Mouse (Mus musculus): ENCODE data around the gene Gm10563.
"Not testable (repeated sequence)": the region's sequence is repeated elsewhere in the genome, so short reads cannot be mapped to it uniquely, and the experiment has no call there.

Gm10563 gene

DNA sequence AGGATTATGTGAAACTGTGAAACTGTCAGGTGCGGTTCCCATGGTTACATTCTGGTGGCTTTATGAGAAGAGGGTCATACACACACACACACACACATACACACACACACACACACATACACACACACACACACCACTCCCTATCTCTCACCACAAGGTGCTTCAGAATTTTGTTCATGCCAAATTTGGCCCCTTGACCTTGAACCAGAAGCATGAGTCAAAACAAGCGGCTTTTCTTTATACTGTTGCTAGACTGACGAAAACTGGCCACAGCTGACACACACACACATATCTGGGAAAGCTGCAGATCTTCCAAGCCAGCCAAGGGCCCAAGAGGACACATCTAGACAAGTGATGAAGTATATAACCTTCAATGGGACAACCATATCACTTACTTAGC, 49.4 kb downstream of the Gm10563 start:
- DNase-seq, result peak; percentile 41 to 62

- peak in 1 of 2 experiments; percentile 25 for DNase-seq
Measured at GRCm38 (mm10) chr4:155593780-155594179, 51.4 kb downstream of the Gm10563 start.

- peak in 1 of 2 experiments; percentile 45 for DNase-seq
Measured at GRCm38 (mm10) chr4:155591012-155591719, 54.0 kb downstream of the Gm10563 start.

DNA sequence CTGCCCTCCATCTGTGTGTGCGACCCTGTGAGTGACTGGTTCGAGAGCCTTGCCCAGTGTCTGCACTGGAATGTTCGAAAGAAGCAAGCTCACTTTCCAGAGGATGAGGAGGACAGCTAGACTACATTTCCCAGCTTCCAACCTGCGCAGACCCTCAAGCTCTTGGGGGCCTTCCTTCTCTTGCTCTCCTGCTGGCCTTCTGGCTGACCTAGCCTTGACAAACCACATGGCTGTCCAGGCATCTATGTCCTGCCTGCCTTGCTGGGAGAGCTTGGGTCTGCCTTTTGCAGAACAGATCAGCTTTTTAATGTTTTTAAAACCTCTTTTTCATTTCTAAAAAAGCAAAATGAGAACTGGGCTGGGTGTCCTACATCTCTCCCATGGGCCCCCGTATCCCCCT, 55.9 kb downstream of the Gm10563 start:
- DNase-seq, result no peak

DNA sequence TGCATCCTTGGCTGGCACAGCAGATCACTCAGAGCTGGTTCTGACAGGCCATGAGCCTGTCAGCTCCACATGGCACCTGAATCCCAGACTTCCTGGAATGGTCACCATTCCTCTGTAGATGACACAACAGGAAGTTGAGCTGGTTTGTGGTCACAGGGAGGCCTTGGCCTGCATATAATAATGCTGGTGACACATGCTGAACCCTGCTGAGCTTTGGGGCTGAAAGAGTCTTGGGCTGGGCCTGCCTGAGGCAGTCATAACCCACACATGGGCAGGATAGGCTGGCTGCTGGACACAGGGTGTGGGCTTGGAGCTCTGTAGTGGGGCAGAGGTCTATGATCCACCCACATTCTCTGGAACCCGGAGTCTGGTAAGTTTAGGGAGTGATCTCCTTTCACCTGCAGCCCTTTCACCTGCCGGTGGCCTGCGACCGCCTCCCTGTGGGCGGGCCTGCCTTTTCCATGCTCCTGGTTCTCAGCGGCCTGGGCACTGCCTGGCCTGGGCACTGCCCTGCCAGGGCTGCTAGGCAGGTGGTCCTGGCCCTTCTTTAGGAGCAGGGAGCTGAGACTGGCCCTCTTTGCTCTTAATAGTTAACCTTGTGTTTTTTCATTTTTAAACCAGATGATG, 62.8 kb downstream of the Gm10563 start:
- DNase-seq, result peak in 1 of 2 experiments; percentile 34

- peak in 1 of 2 experiments; percentile 42 for DNase-seq
Measured at GRCm38 (mm10) chr4:155580420-155580819, 64.8 kb downstream of the Gm10563 start.

DNA sequence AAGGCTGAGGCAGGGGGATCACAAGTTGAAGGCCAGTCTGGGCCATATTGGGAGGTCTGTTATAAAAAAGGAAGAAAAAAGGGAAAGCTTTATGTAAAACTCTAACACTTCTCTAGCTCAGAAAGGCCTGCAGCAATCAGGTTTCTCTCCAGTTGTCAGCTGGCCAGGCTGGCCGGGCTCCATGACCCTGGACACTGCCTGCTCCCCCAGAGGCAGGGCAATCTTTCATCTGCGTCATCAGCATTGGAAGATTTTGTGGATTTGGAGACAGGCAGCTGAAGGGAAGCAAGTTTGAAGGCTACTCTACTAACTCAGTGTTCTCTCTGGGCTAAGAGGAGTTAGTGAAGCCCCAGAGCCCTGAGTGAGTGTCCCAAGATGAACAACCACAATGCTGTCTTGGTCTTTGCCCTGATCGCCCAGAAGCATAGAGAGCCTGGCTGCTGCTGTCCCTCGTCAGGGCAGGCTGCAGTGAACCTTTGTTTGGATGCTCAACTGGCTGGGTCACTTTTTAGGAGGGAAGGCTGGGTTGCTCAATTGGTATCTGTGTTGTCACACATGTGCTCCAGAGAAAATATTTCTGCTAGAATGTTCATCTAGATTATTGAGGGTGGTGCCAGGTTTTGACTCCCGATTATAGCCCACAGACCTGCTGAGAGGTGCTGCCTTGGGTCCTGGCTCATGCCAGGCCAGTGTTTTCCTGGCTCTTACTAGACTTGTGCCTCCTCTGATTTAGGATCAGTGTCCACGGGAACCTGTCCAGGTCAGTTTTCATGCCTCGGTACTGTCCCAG, 66.7 kb downstream of the Gm10563 start:
- peak; percentile 42 to 54 for DNase-seq

GRCm38 (mm10) chr4:155577741-155578140, 67.5 kb downstream of the Gm10563 start:
- DNase-seq, result no peak

GRCm38 (mm10) chr4:155577132-155577531, 68.1 kb downstream of the Gm10563 start:
- DNase-seq, result no peak

DNA sequence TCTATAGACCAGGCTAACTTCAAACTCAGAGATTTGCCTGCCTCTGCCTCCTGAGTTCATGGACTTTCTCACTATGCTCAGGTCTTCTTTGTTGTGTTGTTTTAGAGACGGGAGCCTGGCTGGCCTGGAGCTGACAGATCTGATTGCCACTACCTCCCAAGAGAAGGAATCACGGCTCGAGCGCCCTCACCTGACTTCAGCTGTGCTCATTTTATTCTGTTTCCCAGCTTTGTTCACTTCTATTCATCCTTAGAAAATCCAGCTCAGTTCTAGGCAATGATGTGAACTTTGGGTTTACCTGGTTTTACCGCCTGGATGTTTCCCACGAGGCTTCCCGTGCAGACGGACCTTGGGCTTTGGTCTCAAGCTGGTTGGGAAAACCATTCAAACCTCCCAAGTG, 69.7 kb downstream of the Gm10563 start:
- no peak for DNase-seq

DNA sequence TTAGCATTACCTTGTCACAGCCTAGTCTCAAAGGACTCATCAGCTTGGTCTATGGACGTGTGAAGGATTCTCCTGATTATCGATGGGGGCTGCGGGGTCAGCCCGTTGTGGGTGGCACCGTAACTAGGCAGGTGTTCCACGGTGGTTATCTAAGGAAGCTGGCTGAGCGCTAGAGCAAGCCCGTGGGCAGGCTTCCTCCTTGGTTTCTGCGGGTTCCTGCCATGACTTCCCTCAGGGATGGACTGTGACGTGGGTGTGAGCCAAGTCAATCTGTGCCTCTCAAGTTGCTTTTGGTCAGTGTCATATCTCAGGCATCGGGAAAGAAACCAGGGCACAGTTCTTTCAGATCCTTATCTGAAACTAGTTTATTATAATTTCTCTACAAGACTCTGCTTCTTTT, 70.3 kb downstream of the Gm10563 start:
- DNase-seq, result no peak

DNA sequence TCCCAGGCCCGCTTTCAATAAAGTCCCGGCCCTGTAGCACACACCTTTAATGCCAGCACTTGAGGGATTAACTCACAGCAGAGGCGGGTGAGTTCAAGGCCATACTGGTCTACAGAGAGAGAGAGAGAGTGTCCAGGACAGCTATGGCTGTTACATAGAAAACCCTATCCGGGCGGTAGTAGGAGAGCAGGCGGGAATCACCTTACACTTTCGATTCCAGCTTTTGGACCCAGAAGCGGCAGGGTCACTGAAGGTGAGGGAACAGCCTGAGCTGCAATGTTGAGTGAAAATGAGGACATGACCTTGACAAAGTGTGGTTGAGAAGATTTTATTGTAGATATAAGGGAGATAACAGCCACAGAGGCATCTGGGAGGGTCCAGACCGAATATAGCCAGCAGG, 71.3 kb downstream of the Gm10563 start:
- DNase-seq, result no peak

DNA sequence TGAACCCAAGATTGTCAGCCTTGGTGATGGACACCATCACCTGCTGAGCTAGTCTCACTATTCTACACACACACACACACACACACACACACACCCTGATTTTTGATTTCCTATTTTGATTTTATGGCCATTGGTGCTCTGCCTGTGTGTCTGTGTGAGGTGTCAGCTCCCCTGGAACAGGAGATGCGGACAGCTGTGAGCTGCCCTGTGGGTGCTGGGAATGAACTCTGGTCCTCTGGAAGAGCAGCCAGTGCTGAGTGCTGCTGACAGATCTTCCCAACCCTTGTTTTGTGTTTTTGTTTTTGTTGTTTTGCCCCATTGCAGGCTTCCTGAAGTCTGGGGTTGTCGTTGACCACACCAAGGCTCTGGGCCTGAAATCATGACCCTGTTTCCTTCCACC, 72.1 kb downstream of the Gm10563 start:
- DNase-seq, result no peak

- DNase-seq, result no peak
Measured at GRCm38 (mm10) chr4:155571442-155571841, 73.8 kb downstream of the Gm10563 start.

GRCm38 (mm10) chr4:155570315-155570714, 74.9 kb downstream of the Gm10563 start:
- not testable (repeated sequence) for DNase-seq

DNA sequence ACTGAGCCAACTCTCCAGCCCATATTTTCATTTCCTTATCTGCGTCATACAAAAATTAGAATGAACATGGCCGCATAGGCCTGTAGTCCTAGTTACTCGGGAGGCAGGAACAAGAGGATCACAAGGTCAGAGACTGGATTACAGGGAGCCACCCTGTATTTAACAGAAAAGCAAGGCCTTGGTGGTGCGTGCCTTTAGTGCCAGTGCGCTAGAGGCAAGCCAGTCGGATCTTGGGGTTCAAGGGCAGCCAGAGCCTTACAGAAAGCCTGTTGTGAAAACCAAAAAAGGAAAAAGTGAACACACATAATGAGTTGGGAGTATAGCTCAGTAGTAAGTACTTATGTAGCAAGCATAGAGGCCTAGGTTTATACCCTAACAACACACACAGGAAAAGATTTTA, 75.4 kb downstream of the Gm10563 start:
- DNase-seq, result no peak

GRCm38 (mm10) chr4:155568632-155569370, 76.4 kb downstream of the Gm10563 start:
- DNase-seq, result no peak

- DNase-seq, result no peak
Measured at GRCm38 (mm10) chr4:155568170-155568569, 77.0 kb downstream of the Gm10563 start.

DNA sequence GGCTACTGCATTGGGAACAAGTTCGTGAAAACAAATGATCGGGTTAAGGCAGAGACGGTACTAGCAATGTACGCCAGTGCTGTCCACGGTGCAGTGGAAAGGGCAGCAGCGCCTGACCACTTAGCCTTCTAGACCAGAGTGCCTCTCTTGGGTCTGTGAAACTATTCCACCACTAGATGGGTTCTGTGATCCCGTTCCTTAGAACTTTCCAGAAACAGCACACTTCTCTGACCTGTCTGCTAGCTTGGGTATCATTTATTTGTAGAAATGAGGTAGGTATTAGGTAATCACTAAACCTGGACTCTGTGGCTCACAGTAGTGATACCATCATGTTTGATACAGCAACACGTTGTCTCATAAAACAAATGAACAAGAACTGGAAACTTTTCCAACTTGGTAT, 78.7 kb downstream of the Gm10563 start:
- DNase-seq, result no peak
